Mouse (Mus musculus) midbrain, embryonic 16.5 days (tissue): ENCODE results near the gene Plekhh2. TPM values are rescaled to one million over a fixed set of nuclear protein-coding genes. Genes with fewer than 3 reads are reported as not detected.
A peak's percentile ranks its signal among the peaks of the same experiment; 100 is the strongest.

Experiments
- ATAC-seq: fragments of 200-750 bp; cut with Nextera tagmentation; 2 replicates; pipeline ENCODE4 v1.8.0; 2017; ENCODE audit warnings: moderate TSS enrichment
- H3K27ac ChIP-seq: fragments of 300-500 bp; sonication (generic); 2 replicates; pipeline ENCODE4 v1.5.1; 2014; ENCODE audit warnings: mild to moderate bottlenecking, low read length, mixed read lengths
- H3K27me3 ChIP-seq: fragments of 300-500 bp; sonication (generic); 2 replicates; pipeline ENCODE4 v1.6.1; 2014; ENCODE audit warnings: low read depth, low read length, mixed read lengths; ENCODE audit not compliant: control insufficient read depth, insufficient read depth
- H3K36me3 ChIP-seq: fragments of 300-500 bp; sonication (generic); 2 replicates; pipeline ENCODE4 v1.6.1; 2014; ENCODE audit warnings: mild to moderate bottlenecking, low read length, moderate library complexity, mixed read lengths; ENCODE audit not compliant: control insufficient read depth, insufficient read depth
- H3K4me1 ChIP-seq: fragments of 300-500 bp; sonication (generic); 2 replicates; pipeline ENCODE4 v1.6.1; 2014; ENCODE audit warnings: mild to moderate bottlenecking, low read length, mixed read lengths; ENCODE audit not compliant: control insufficient read depth, insufficient read depth
- H3K4me2 ChIP-seq: fragments of 300-500 bp; sonication (generic); 2 replicates; pipeline ENCODE4 v1.6.1; 2014; ENCODE audit warnings: mild to moderate bottlenecking, low read length, mixed read lengths
- H3K4me3 ChIP-seq: fragments of 300-500 bp; sonication (generic); 2 replicates; pipeline ENCODE4 v1.5.1; 2014; ENCODE audit warnings: low read depth, mild to moderate bottlenecking, low read length, moderate library complexity, mixed read lengths
- H3K9ac ChIP-seq: fragments of 300-500 bp; sonication (generic); 2 replicates; pipeline ENCODE4 v1.6.1; 2014; ENCODE audit warnings: low read depth, low read length, mixed read lengths
- H3K9me3 ChIP-seq: fragments of 300-500 bp; sonication (generic); replicated peaks from 2 replicates; pipeline ENCODE4 v1.6.1; 2014; ENCODE audit warnings: mild to moderate bottlenecking, low read length, mixed read lengths; ENCODE audit not compliant: control insufficient read depth, poor library complexity, severe bottlenecking
- WGBS: fragments of 180-500 bp; shearing (Covaris S2); extraction: QIAGEN DNeasy Blood & Tissue Kit; methylation state at CpG from one replicate; pipeline ENCODE4 v1.1.7; 2014; 5-methylcytosine and 5-hydroxymethylcytosine counted together
- polyA plus RNA-seq: library from polyadenylated mRNA; unstranded; fragments of >200 nt; fragmentation: Nextera tagmentation; extraction: Ambion mirVana; gene quantifications from 2 replicates; pipeline ENCODE4 v1.2.1, GENCODE M21; 2015

The Plekhh2 gene
- polyA plus RNA-seq, 1 experiment from 2014 or later, result 2.3 TPM

DNA sequence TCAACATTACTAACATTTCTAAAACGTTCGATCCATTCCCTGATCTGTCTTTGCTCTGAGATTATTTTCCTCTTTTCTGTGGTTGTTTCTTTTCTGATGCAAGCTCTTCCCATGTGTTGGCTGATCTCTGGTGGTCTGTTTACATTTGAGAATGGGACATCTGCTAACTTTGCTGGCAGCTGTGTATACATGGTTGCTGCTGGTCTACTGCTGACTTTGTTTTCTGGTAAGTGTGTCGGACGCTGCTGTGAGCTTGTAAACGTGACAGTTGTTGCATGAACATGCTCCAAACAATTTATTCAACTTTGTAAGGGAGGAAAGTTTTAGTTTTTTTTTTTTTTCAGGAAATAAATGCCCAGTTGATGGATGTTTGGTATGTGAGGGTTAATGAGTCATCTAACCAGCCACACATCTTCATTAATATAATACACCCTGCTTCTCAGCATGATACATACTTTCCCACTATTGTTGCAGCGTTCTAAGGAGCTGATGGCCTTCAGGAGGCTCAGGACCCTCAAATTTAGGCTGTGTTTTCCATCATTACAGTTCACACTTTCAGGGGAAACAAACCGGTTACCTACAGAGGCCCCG lies 21.3 kb downstream of the Plekhh2 start:
- H3K9me3 ChIP-seq, result no peaks in the 10 kb centered on the region
- 61% methylated on average over 8 of the region's 8 CpGs for WGBS
- no peak overlapping the region for H3K4me2 ChIP-seq
- H3K9ac ChIP-seq, result no peak overlapping the region
- H3K4me3 ChIP-seq, result no peak overlapping the region
- 0 out of 2 replicates have a peak, but pooled peaks cover 9% of the 10 kb centered on the region for H3K4me1 ChIP-seq
- no peak overlapping the region for H3K27ac ChIP-seq
- H3K27me3 ChIP-seq, result no peaks in the 10 kb centered on the region
- ATAC-seq, result no peak
- no peaks in the 10 kb centered on the region for H3K36me3 ChIP-seq

DNA sequence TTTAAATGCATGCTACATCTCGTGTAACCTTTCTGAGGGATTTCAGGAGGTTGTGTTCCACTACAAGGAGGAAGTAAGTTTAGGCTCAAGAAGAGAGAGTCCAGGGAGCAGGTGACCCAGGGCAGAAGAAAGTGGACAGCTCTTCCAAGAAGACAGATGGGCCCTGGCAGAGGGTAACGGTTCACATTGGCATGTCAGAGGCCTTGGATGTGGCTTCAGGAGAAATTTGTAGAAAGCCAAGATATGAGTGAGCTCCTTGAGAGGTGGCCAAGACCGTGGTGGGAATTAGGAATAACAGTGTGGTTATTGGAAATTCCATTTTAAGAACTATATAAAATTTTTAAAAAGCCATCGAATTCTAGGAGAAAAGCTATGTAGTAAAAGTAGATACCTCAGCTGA lies 22.1 kb downstream of the Plekhh2 start:
- Histone ChIP-seq H3K4me2 (no peak overlapping the region), H3K9ac (no peak overlapping the region), H3K27me3 (no peaks in the 10 kb centered on the region), H3K36me3 (no peaks in the 10 kb centered on the region), H3K9me3 (no peaks in the 10 kb centered on the region), H3K27ac (no peak overlapping the region), H3K4me1 (0 out of 2 replicates have a peak, but pooled peaks cover 9% of the 10 kb centered on the region), H3K4me3 (no peak overlapping the region)
- 93% methylated on average over 4 of the region's 4 CpGs for WGBS
- ATAC-seq, result no peak

DNA sequence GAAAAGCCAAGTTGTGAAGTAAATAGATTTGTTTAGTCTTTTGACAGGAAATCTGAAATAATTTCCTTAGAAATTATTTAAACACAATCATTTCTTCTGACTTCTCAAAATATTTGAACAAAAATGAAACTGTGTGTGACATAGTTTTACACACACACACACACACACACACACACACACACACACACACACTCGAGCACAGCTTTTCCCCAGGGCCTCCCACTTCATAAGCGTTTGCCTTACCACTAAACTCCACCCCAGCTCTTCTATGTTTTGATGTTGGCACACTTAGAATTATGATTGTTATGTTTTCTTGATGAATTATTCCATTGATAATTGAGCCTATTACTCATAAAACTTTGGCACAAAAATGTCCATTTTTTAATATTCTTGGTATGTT lies 22.9 kb downstream of the Plekhh2 start:
- 91% methylated on average over 2 of the region's 2 CpGs for WGBS
- no peak for ATAC-seq
- H3K27me3 ChIP-seq, result no peaks in the 10 kb centered on the region

DNA sequence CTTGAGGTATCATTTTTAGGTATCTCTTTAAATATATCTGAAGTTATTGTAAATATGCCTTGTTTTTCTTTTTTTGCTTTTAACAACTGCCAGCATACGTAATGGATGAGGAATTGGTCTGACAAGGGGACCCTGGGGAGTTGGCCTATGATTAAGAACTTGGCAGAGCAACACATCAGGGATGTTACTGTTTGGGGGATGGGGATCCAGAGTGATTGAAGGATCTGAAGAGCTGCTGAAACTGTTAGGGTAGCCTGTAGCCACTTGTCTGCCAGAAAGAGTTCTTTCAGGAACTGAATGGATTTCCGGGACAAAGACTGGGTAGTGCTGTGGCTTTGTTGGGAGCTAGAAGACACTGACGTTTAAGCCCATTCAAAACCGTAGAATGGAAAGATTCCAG lies 23.5 kb downstream of the Plekhh2 start:
- 54% methylated on average over 4 of the region's 4 CpGs for WGBS
- H3K9ac ChIP-seq, result no peak overlapping the region
- H3K4me2 ChIP-seq, result no peak overlapping the region
- H3K9me3 ChIP-seq, result no peaks in the 10 kb centered on the region
- no peak overlapping the region for H3K4me3 ChIP-seq
- 0 out of 2 replicates have a peak, but pooled peaks cover 8% of the 10 kb centered on the region for H3K4me1 ChIP-seq
- H3K27ac ChIP-seq, result no peak overlapping the region
- H3K36me3 ChIP-seq, result no peaks in the 10 kb centered on the region
- no peak for ATAC-seq
- no peaks in the 10 kb centered on the region for H3K27me3 ChIP-seq

More for the DNA sequence above, 22.9 kb downstream of the Plekhh2 start:
- no peaks in the 10 kb centered on the region for H3K36me3 ChIP-seq
- no peak overlapping the region for H3K4me2 ChIP-seq
- no peak overlapping the region for H3K9ac ChIP-seq
- no peak overlapping the region for H3K27ac ChIP-seq
- H3K9me3 ChIP-seq, result no peaks in the 10 kb centered on the region
- H3K4me1 ChIP-seq, result 0 out of 2 replicates have a peak, but pooled peaks cover 9% of the 10 kb centered on the region
- H3K4me3 ChIP-seq, result no peak overlapping the region

DNA sequence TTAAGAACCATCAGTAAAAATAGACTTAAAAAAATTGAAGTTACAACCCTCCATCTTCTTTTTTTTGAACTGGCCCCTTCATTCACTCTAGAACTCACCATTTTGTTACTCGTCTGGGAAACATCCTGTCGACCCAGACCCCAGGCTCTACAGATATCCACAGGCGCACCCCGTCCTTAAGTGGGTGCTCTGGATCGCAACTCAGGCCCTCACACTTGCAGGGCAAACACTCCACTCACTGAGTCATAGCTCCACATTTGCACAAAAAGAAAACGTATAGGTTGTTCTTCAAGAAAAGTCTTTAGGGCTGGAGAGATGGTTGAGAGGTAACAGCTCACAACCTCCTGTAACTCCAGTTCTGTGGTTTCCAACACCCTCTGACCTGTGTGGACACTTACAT lies 25.6 kb downstream of the Plekhh2 start:
- 96% methylated on average over 6 of the region's 6 CpGs for WGBS
- no peaks in the 10 kb centered on the region for H3K9me3 ChIP-seq
- no peaks in the 10 kb centered on the region for H3K36me3 ChIP-seq
- no peak overlapping the region for H3K9ac ChIP-seq
- H3K27ac ChIP-seq, result no peak overlapping the region
- H3K4me3 ChIP-seq, result no peak overlapping the region
- ATAC-seq, result no peak
- no peak overlapping the region for H3K4me2 ChIP-seq
- no peaks in the 10 kb centered on the region for H3K27me3 ChIP-seq
- H3K4me1 ChIP-seq, result 0 out of 2 replicates have a peak, but pooled peaks cover 4% of the 10 kb centered on the region

DNA sequence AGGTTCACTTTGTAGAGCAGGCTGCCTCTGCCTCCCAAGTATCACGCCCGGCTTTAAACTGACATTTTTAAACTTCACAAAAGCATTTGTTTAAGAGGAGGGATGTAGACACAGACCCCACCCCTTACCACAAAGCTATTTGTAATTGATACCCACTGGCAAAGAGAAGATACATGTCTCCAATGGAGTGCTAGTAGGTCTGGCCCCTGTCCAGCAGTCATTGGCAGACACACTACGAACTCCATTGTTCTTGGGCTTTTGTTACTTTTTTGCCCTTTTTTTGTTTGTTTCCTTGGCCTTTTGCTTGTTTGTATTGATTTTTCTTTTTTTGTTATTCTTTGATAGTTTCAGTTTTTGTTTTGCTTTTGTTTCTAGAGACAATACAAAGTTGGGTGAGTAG lies 26.3 kb downstream of the Plekhh2 start:
- Histone ChIP-seq H3K9ac (no peak overlapping the region), H3K36me3 (peaks cover 2% of the 10 kb centered on the region; the same call in 1 of the 2 replicates), H3K4me2 (no peak overlapping the region), H3K27me3 (no peaks in the 10 kb centered on the region), H3K9me3 (no peaks in the 10 kb centered on the region), H3K4me3 (no peak overlapping the region), H3K27ac (no peak overlapping the region), H3K4me1 (no peaks in the 10 kb centered on the region)
- ATAC-seq, result no peak
- 87% methylated on average over 3 of the region's 3 CpGs for WGBS

DNA sequence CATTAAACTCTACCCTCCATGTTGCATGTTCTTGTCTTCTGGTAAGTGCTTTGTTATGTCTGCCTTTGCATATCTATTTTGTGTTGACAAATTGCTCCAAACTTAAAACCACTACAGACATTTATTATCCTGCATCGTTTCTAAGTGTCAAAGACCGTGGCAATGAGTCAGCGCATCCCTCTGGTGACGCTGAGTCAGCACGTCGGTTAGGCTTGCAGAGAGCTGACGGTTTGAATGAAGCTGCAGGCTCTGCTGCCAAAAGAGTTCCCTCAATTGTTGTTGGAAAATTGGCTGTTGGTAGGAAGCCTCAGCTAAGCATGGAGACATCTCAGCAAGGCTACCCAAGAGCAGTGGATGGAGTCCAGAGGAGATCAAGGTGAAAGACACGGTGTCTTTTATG lies 28.9 kb downstream of the Plekhh2 start:
- WGBS, result 86% methylated on average over 8 of the region's 8 CpGs
- Histone ChIP-seq H3K27ac (no peak overlapping the region), H3K27me3 (no peaks in the 10 kb centered on the region), H3K9me3 (0 out of 2 replicates have a peak, but pooled peaks cover 2% of the 10 kb centered on the region), H3K36me3 (peaks cover 2% of the 10 kb centered on the region; the same call in 1 of the 2 replicates), H3K4me1 (no peaks in the 10 kb centered on the region), H3K4me3 (no peak overlapping the region), H3K4me2 (no peak overlapping the region), H3K9ac (no peak overlapping the region)
- ATAC-seq, result no peak

DNA sequence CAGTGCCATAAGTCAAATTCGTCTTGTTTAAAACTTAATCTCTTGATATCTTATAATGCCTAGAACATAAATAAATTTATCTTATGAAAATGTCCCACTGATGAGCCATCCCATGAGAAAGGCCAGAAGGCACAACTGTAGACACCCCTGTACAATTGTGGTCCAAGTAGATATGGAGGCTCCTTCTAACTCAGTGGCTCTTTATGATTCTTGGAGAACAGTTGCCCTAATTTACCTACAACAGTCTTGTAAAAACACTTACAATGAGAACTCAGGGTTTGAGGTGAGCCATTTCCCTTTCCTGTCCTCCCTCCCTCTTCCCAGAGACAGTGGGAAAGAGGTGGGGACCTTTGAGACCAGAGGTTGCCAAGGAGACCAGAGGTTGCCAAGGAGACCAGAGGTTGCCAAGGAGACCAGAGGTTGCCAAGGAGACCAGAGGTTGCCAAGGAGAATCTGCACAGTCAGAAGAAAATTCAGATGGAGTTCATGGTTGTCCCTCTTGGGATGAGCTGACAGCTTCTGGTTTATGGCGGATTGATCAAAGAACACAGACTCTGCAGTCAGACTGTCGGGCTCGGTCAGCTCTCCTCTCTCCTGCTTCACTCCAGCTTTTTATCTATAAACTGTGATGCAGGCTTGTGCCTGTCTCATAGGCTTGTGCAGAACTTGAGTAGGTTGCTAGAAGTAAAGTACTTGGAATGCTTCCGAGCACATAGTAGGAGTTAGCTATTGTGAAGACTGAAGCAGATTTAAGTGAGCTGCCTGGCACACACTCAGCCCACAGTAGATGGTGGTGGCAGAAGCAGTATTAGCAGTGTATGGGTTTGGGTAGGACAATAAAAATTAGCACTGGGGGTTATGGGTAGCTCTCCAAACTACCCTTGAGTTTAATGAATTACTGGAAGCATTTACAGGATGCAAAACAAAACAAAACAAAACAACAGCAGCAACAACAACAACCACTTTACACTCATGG lies 39.5 kb downstream of the Plekhh2 start:
- no peaks in the 10 kb centered on the region for H3K36me3 ChIP-seq
- peaks cover 24% of the 10 kb centered on the region for H3K4me1 ChIP-seq
- H3K9me3 ChIP-seq, result no peaks in the 10 kb centered on the region
- peak overlapping the region; percentile 90 for H3K27ac ChIP-seq
- H3K27me3 ChIP-seq, result no peaks in the 10 kb centered on the region
- H3K4me2 ChIP-seq, result peak overlapping the region; percentile 38
- H3K9ac ChIP-seq, result 0 out of 2 replicates have a peak overlapping the region, but pooled peaks have one; percentile 30
- 32% methylated on average over 5 of the region's 5 CpGs for WGBS
- H3K4me3 ChIP-seq, result no peak overlapping the region
- peak; percentile 97 for ATAC-seq

DNA sequence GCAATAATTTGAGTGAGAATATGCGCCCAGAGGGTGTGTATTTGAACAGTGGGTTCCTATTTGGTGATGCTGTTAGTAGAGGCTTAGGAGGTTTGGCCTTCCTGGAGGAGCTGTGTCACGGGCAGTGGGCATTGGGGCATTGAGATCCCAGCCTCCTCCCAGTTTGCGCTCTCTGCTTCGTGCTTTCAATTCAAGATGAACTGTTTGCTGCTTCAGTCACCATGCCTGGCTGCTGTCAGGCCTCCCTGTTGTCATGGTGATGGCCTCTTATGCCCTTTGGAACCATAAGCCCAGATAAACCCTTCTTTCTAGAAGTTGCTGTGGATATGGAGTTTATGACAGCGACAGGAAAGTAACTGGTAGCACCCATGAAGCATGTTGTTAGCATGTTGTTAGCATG lies 40.5 kb downstream of the Plekhh2 start:
- H3K27ac ChIP-seq, result peak overlapping the region; percentile 90
- H3K4me2 ChIP-seq, result no peak overlapping the region
- no peak for ATAC-seq
- H3K4me3 ChIP-seq, result no peak overlapping the region
- H3K36me3 ChIP-seq, result no peaks in the 10 kb centered on the region
- no peaks in the 10 kb centered on the region for H3K9me3 ChIP-seq
- no peak overlapping the region for H3K9ac ChIP-seq
- WGBS, result 24% methylated on average over 5 of the region's 5 CpGs
- no peaks in the 10 kb centered on the region for H3K27me3 ChIP-seq
- H3K4me1 ChIP-seq, result peaks cover 24% of the 10 kb centered on the region
